Comparison of ENCODE assay signal across 17 mouse cellular contexts in the genomic region with DNA sequence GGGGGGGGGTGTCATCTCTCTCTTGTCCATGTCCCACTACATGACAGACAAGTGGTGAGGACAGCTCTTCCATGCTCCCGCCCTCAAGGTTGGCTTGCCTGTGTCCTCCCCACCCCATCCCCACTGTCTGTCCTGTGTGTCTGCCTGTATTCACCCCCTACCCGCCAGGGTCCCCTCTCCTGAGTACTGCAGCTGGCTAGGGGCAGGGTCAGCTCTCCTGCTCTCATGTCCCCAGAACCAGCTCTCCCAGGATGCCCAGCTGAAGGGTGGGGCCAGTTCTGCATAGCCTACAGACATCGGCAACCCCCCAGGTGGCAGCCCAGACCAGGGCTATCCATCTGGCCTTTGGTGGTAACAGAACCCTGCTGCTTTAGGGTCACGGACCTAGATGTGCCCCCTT. TPM values are rescaled to one million over a fixed set of nuclear protein-coding genes. Genes with fewer than 3 reads are reported as not detected.
"Had no signal": no experiment of that assay in that cellular context is flagged by ENCODE, and none has a peak within 500 bp of the region (broad histone marks: within the 10 kb centered on the region; RNA-seq: fewer than 3 reads in every experiment).

No protein-coding gene starts in this region.

- H3K27me3 ChIP-seq: neural tube, embryonic 12.5 days; neural tube, embryonic 13.5 days; neural tube, embryonic 15.5 days; stomach, embryonic 15.5 days had no signal

- H3K4me3 ChIP-seq: neural tube, embryonic 12.5 days; neural tube, embryonic 13.5 days; neural tube, embryonic 15.5 days; stomach, embryonic 15.5 days had no signal

- H3K4me1 ChIP-seq: neural tube, embryonic 12.5 days; neural tube, embryonic 13.5 days had no signal

- H3K27ac ChIP-seq: neural tube, embryonic 12.5 days; neural tube, embryonic 13.5 days; neural tube, embryonic 15.5 days; stomach, embryonic 15.5 days had no signal

- H3K36me3 ChIP-seq: neural tube, embryonic 12.5 days; neural tube, embryonic 13.5 days; neural tube, embryonic 15.5 days; stomach, embryonic 15.5 days had no signal

- DNase-seq: retina, postnatal 1 day; right cerebral cortex, adult 18-20 months; right cerebral cortex, postnatal 14 days; right cerebral cortex, postnatal 25 days; right cerebral cortex, postnatal 4 days; spleen, adult 18-20 months; thymus, adult 18-20 months; thymus, adult 2 months; thymus, postnatal 14 days; thymus, postnatal 25 days; thymus, postnatal 36 days; thymus, postnatal 4 days had no signal

- H3K4me2 ChIP-seq: neural tube, embryonic 12.5 days; neural tube, embryonic 13.5 days; neural tube, embryonic 15.5 days; stomach, embryonic 15.5 days had no signal

- H3K9me3 ChIP-seq: neural tube, embryonic 12.5 days; neural tube, embryonic 13.5 days; neural tube, embryonic 15.5 days; stomach, embryonic 15.5 days had no signal

- H3K9ac ChIP-seq: neural tube, embryonic 12.5 days; neural tube, embryonic 13.5 days; neural tube, embryonic 15.5 days; stomach, embryonic 15.5 days had no signal

RNA-seq across cellular contexts. Expression of gene Tmem72, which starts 47.8 kb away (rescaled TPM):
- polyA plus RNA-seq: small intestine, adult 2 months had no signal
